Mouse (Mus musculus): Measurements from ENCODE around the gene Antxr2.

Antxr2 gene

GRCm38 (mm10) chr5:97996500-97997176 lies 34.2 kb downstream of the Antxr2 start:
- no peak for DNase-seq (ENCODE audit: extremely low read depth, low read depth, low spot score)

DNA sequence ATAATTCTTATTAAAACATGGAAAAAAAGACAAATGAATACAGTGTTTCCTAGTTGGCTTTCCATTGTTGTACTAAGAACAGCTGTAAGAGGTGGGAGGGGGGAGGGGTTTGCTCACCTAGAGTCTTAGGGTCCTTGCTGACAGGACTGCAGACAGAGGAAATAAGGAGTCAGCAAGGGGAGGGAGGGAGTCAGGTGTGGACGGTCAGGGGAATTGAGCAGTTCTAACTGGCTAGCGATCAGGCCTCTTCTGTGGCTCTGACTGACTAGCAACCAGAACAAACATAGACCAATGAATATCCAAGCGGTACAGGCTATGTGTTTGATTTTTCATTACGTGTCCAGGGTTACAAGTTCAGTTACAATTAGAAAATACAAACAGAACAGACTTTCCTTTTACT lies 35.0 kb downstream of the Antxr2 start:
- no peak for DNase-seq (ENCODE audit: extremely low read depth, low read depth, low spot score)

- DNase-seq (ENCODE audit: extremely low read depth, low read depth, low spot score), result no peak
Measured at GRCm38 (mm10) chr5:97986656-97987294, 44.1 kb downstream of the Antxr2 start.

- no peak for DNase-seq (ENCODE audit: extremely low read depth, low read depth, low spot score)
Measured at GRCm38 (mm10) chr5:97983375-97983774, 47.5 kb downstream of the Antxr2 start.

DNA sequence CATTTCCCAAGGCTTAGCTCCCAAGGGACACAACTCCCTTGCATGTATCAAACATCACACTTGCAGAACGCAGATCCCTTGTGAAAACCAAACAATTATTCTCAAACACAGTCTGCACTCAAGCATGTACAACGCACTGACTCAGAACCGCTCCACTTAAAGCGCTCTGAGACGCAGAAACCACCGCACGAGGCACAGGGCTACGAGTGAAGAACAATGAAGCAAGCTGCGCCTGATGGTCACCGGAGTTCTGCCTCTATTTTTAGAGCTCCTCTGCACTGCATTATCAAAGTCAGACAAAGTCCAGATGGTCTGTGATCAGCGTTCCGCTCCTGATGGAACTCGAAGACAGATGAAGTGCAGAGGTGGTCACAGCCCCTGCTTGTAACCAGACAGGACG lies 50.4 kb downstream of the Antxr2 start:
- no peak for DNase-seq (ENCODE audit: extremely low read depth, low read depth, low spot score)

DNA sequence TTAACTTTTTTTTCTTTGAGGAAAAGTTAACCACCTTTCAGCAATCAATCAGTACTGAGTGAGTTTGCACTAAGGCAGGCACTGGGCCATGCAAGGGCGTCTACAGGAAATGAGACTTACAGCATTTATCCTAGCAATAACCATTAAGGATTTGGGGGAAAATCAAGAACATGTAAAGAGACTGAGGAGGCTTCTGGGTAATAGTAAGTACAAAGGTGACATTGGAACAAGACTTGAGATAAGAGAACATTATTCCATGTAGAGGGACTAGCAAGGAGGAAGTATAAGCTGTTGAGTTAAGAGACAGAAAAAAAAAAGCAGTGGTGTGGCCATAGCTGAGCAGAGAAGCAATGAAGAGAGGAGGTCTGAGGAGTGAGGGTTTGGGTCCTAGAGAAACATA lies 57.5 kb downstream of the Antxr2 start:
- no peak for DNase-seq (ENCODE audit: extremely low read depth, low read depth, low spot score)

- no peak for DNase-seq (ENCODE audit: extremely low read depth, low read depth, low spot score)
Measured at GRCm38 (mm10) chr5:97972029-97972428, 58.8 kb downstream of the Antxr2 start.

DNA sequence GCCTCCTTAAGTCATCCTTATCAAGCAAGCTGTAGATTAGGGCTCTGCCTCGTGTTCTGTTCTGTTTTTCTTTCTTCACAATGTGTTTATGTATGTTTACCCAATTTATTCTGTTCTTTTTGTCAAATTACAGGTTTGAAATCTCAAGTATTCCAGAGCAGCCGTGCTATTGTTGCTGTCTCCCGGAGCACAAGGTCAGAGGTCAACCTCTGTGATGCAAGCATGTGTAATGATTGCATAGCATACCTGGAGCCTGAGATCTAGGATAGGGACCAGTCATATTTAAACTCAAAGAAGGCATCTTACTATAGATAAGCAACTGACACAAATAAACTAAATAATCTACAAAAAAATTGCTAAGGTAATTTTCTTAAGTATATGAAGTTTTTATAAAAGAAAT lies 59.6 kb downstream of the Antxr2 start:
- no peak for DNase-seq (ENCODE audit: extremely low read depth, low read depth, low spot score)

DNA sequence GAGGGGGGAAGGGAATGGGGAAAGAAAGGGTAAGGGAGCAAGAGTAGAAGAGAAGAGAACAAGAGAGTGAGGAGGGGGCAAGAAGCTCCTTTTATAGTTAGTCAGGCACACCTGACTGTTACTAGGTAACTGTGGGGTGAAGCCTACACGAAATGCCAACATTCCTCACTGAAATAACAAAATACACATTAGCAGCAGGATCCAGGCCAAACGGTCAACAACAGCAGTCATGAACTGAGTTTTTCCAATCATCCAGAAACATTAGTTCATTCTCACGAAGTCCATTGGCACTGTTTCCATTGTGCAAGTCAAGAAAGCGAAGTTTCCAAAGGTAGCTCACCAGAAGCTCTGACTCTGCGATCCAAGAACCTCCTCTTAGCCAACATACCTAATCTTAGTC lies 63.8 kb downstream of the Antxr2 start:
- no peak for DNase-seq (ENCODE audit: extremely low read depth, low read depth, low spot score)

DNA sequence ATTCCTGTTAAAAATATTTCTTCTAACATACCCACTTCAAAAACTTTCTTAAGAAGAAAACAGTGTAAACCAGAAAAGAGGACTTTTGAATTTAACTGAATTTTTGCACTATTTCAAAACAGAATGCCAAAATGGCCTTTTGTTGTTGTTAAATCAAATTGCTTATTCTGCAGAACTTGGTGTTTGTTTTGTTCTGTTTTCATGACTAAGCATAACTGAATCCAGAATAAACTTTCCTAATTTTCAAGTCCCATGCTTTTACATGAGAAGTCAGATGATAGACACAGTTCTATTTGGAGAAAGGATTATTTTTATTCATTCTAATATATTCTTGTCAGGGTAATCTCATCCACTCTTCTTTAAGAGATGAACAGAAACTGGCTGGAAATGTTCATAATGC lies 64.7 kb downstream of the Antxr2 start:
- no peak for DNase-seq (ENCODE audit: extremely low read depth, low read depth, low spot score)

DNA sequence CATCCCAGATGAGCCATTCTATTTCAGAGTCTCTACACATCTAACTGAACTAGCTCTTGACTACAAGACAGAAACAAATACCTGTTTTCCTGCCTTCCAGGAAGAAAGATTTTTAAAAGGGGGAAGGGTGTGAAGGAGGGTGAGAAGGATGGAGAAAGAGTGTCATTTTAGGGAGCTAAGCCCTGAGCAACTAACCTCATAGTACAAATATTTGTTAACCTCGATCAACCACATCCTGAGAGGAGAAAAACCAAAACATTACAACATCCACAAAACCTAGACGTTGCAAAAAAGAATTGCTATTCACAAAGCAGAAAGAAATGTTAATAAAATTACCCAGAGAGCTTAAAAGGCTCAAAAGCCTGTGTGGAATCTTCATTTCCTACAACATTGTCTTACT lies 66.4 kb downstream of the Antxr2 start:
- DNase-seq (ENCODE audit: extremely low read depth, low read depth, low spot score), result no peak

GRCm38 (mm10) chr5:97962512-97962911 lies 68.3 kb downstream of the Antxr2 start:
- DNase-seq (ENCODE audit: extremely low read depth, low read depth, low spot score), result no peak

GRCm38 (mm10) chr5:97961786-97962185 lies 69.1 kb downstream of the Antxr2 start:
- DNase-seq (ENCODE audit: extremely low read depth, low read depth, low spot score), result no peak

DNA sequence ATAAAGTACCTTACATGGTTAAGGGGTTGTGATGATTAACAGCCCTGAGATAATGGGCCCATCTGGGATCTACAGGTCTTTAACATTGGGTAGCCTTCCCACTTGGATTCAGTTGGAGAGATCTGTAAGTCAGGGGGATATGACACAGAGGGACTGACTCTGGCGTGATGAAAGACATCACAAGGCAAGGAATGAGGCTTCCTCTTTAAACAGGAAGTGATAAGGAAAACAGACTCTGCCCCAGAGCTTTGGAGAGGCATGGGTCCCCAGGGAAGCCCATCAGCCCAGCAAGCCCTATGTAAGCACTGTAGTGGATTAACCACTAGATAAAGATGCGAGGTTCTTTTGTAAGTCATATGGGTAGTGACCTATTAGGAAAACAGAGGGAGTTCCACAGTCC lies 71.2 kb downstream of the Antxr2 start:
- DNase-seq (ENCODE audit: extremely low read depth, low read depth, low spot score), result no peak

DNA sequence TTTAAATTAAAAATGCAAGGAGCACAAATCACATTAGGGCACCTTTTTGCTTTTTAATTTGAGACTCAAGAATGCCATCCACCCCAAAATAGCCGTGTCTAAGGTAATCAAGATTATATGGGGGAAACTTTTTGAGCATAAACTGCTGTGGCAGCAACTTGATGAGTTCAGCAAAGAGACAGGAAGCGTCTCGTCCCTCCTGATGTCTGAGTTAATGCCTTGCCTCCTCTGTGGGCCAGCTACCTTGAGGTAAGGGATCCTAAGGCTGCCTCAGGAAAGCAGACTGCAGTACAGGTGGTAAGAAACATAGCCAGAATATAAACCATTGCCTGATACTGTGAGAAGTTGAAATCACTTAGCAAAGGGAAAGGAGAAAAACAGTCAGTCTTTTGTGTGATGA lies 71.8 kb downstream of the Antxr2 start:
- no peak for DNase-seq (ENCODE audit: extremely low read depth, low read depth, low spot score)

DNA sequence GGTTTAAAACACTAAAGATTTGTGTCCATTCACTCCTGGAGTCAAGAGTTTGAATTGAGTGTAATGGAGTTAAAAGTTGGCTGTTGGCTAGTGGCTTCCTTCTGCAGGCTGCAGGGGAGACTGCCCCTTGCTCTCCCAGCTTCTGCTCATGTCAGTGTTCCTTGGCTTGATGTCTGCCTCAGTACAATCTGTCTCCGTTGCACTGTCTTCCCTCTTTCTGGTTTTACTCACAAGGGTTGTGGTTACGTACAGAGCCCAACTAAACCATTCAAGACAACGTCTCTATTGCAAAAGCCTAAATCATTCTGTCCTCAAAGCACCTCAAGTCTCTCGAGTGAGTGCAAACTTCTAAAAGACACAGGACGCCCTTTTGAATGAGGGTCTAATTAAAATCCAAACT lies 73.3 kb downstream of the Antxr2 start:
- no peak for DNase-seq (ENCODE audit: extremely low read depth, low read depth, low spot score)

DNA sequence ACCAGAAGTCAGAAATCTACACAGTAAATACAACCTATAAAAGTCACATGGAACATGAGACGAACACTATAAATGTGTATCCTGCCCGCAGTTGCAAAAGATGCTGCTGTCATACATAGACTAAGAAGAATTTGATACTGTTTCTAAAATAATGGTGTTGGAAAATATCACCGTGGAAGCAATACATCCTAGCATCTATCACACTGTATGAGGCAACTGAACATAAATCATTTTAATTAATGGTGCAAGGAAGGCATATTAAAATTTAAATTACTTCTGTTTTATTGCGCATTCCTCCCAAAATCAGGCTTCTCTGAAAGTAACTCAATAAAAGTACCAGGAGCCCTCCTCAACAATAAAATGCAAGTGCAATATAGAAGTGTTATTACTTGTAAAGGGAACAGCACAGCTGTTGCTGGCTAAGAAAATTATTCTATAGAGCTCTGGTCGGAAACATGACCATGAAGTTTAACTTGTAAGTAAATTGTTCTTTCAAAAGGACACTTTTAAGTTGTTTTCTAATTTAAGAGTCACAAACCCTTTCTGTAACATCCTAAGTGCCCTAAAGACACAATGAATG lies 76.6 kb downstream of the Antxr2 start:
- no peak for DNase-seq (ENCODE audit: extremely low read depth, low read depth, low spot score)

DNA sequence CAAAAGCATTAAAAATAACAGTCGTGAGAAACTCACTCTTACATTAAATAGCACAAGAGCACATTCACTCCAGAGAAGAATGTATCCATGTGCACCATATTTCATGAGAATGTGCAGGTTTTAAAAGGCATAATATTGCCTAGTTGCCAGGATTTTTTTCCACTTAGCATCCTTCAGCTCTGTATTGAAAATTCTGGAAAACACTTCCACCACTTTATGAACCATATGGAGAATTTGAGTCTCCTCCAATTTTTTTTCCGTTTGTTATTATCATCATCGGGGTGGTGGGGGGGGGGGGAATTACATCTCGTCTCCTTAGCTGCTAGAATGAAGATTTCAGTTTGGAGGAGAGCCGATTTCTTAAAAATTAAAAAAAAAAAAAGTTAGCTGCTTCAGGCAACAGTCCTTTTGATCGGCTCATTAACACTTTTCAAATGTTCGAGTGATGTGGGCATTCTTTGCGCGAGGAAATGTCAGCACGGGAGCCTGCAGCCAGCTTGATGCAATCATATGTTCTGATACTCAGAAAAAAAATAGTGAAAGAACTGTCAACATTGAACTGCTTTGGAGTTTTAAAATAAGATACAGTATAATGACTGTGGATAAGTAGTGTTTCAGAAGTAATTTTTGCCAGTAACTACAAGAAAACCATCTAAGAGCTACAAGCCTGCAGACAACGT lies 77.5 kb downstream of the Antxr2 start:
- DNase-seq (ENCODE audit: extremely low read depth, low read depth, low spot score), result no peak

DNA sequence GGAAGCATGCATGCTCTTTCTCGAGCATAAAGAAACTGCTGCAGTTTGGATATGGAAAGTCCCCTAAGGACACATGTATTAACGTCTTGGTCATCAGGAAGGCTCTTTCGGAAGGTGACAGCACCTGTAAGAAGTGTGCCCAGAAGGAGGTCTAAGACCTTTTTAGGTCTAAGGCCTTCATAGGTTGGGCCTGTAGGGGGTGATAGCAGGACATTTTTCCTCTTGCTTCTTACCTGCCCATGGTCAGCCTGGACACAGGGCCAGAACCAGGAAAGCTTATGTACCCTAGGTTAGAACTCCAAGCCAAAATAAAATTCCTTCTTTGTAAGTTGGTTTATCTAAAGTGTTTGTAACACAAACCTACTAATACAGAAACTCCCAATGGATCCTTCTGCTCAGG lies 83.6 kb downstream of the Antxr2 start:
- no peak for DNase-seq (ENCODE audit: extremely low read depth, low read depth, low spot score)

DNA sequence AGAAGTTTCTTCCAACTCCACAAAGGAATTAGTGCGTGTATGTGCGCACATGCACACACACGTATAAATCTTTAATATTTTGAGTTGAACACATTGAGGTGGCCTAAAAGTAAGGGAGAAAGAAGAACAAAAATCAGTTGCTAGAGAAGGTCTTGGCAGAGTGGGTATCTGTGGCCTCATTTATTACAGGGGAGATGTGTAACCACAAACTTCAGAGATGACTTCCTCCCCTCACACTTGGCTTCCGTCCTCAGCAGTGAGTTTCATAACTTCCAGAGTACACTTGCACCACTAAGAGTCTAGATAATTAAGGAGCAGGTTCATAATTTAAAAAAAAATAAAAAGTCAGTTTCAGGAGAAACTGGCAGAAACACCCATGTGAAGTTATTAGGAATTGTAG lies 84.6 kb downstream of the Antxr2 start:
- no peak for DNase-seq (ENCODE audit: extremely low read depth, low read depth, low spot score)

GRCm38 (mm10) chr5:97935140-97936129 lies 95.4 kb downstream of the Antxr2 start:
- no peak for DNase-seq (ENCODE audit: extremely low read depth, low read depth, low spot score)

All from fat pad, adult 2 months (tissue).